Mouse (Mus musculus): ENCODE results near the gene Btg2.

DNA sequence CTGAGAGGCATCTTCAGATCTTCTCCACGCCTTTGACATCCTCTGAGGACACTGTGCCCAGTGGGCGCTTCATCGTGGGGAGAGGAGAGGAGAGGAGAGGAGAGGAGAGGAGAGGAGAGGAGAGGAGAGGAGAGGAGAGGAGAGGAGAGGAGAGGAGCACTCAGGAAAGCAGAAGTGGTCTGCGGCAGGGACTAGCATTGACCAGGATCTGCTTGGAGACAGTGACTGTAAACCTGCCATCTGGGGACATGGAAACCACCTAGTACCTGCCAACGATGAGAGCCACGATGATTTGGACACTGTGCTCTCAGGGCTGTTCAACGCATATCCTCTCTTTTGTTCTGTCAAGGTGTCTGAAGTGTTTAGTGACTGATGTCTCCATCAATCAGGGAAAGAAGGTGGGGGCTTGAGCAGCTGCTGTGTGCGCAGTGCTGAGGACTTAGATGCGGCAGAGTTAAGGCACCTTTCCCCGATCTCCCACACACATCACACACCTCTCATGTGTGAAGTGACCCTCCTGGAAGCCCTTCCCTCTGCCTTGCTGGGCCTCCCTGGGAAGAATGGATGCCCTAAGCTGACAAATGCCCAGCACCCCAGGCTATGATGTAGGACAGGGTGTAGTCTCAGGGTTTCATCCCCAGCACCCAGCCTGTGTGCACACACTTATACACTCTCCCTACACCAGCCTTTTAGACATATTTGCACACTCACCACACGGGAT lies 26.3 kb upstream of the Btg2 start:
- TF ChIP-seq POLR2A (IDR thresholded peaks at IDR 0.05; ENCODE audit: extremely low read depth, insufficient read depth, low read length) (no peak), CTCF (IDR thresholded peaks at IDR 0.05; ENCODE audit: extremely low read depth, insufficient read depth, low read length) (no peak)
